Mouse (Mus musculus) MEL (cell line): Measurements from ENCODE around the gene Naa25.

Experiments
- CHD1 ChIP-seq: IDR thresholded peaks from 2 replicates; pipeline ENCODE4 v1.6.1; 2012; ENCODE audit warnings: low read depth, mild to moderate bottlenecking, inconsistent platforms, low read length, improper control_type of control experiment
- CTCF ChIP-seq, 3 experiments: IDR thresholded peaks in 2 of 3; conservative IDR thresholded peaks in 1 of 3; 2 replicates each; pipeline ENCODE4 v1.5.1; 2011 to 2012; ENCODE audit warnings: low read length in 3 of 3, low read depth in 2 of 3, mild to moderate bottlenecking in 2 of 3, improper control_type of control experiment in 1 of 3, inconsistent platforms in 1 of 3, mixed read lengths in 1 of 3, moderate library complexity in 1 of 3; ENCODE audit not compliant: control insufficient read depth in 1 of 3, insufficient read depth in 1 of 3, poor library complexity in 1 of 3, severe bottlenecking in 1 of 3
- ELF1 ChIP-seq: IDR thresholded peaks from 2 replicates; pipeline ENCODE4 v1.6.1; 2014; ENCODE audit warnings: low read depth, mild to moderate bottlenecking, inconsistent platforms, low read length, improper control_type of control experiment, moderate library complexity
- EP300 ChIP-seq, 2 experiments: IDR thresholded peaks; 2 replicates each; pipeline ENCODE4 v1.6.1; 2011; ENCODE audit warnings: improper control_type of control experiment in 2 of 2, low read length in 2 of 2, low read depth in 1 of 2, mild to moderate bottlenecking in 1 of 2
- ETS1 ChIP-seq: IDR thresholded peaks from 2 replicates; pipeline ENCODE4 v1.6.1; 2012; ENCODE audit warnings: low read depth, mild to moderate bottlenecking, inconsistent platforms, low read length, improper control_type of control experiment, moderate library complexity
- JUND ChIP-seq: IDR thresholded peaks from 2 replicates; pipeline ENCODE4 v1.6.1; 2011; ENCODE audit warnings: low read depth, mild to moderate bottlenecking, improper control_type of control experiment, low read length
- MYC ChIP-seq: IDR thresholded peaks from 2 replicates; pipeline ENCODE4 v1.6.1; 2011; ENCODE audit warnings: low read depth, mild to moderate bottlenecking, low read length, improper control_type of control experiment, moderate library complexity
- NRF1 ChIP-seq: IDR thresholded peaks from 2 replicates; pipeline ENCODE4 v1.6.1; 2014; ENCODE audit warnings: low read depth, mild to moderate bottlenecking, inconsistent platforms, low read length, improper control_type of control experiment, moderate library complexity; ENCODE audit not compliant: poor library complexity, insufficient read depth, severe bottlenecking
- POLR2A ChIP-seq, 2 experiments: IDR thresholded peaks; 2 replicates each; pipeline ENCODE4 v1.6.1; 2011 to 2012; ENCODE audit warnings: low read length in 2 of 2, mild to moderate bottlenecking in 2 of 2, control low read depth in 1 of 2, improper control_type of control experiment in 1 of 2, low read depth in 1 of 2, moderate library complexity in 1 of 2; ENCODE audit not compliant: control insufficient read depth in 1 of 2, insufficient read depth in 1 of 2, poor library complexity in 1 of 2
- SIN3A ChIP-seq: IDR thresholded peaks from 2 replicates; pipeline ENCODE4 v1.6.1; 2012; ENCODE audit warnings: low read length, improper control_type of control experiment, inconsistent platforms
- SMC3 ChIP-seq: IDR thresholded peaks from 2 replicates; pipeline ENCODE4 v1.6.1; 2011; ENCODE audit warnings: low read depth, low read length, improper control_type of control experiment
- ZKSCAN1 ChIP-seq: IDR thresholded peaks from 2 replicates; pipeline ENCODE4 v1.6.1; 2012; ENCODE audit warnings: low read depth, mild to moderate bottlenecking, inconsistent platforms, low read length, improper control_type of control experiment, moderate library complexity
- ZMIZ1 ChIP-seq: IDR thresholded peaks from 2 replicates; pipeline ENCODE4 v1.6.1; 2012; ENCODE audit warnings: low read depth, mild to moderate bottlenecking, inconsistent platforms, low read length, improper control_type of control experiment, moderate library complexity

DNA sequence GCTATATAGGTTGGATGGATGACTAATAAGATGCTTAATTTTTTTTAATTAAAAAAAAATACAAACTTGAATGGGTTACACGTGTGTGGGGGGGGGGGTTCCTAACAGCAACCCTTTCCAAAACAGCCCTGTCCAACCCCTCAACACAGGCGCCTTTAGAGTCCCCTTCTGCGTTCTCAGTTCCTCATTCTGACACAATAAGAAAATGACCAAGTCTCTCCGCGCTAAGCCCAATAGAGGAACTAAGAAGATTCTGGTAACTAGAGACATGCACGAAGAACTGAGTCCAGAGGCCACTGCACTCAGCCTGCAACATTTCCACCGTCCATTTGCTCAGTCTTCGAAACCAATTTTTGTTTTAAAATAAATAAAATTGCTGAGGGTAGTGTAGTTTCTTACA is 53.5 kb downstream of the Naa25 start:
- no peak for TF ChIP-seq POLR2A (IDR thresholded peaks at IDR 0.05; ENCODE audit: control insufficient read depth in 1 of 2, insufficient read depth in 1 of 2, low read depth in 1 of 2, low read length in 2 of 2, poor library complexity in 1 of 2)
- no peak for TF ChIP-seq CTCF (IDR thresholded peaks at IDR 0.05 in 2 of 3, conservative IDR thresholded peaks at IDR 0.05 in 1 of 3; ENCODE audit: control insufficient read depth in 1 of 3, insufficient read depth in 1 of 3, low read depth in 2 of 3, low read length in 3 of 3, poor library complexity in 1 of 3, severe bottlenecking in 1 of 3)
- 0 out of 2 replicates have a peak, but pooled peaks have one; percentile 55 for TF ChIP-seq MYC
- no peak for TF ChIP-seq NRF1
- TF ChIP-seq SMC3: no peak
- TF ChIP-seq ZKSCAN1: no peak
- no peak for TF ChIP-seq CHD1
- TF ChIP-seq ZMIZ1: no peak
- TF ChIP-seq ELF1: no peak
- peak in 1 of 2 experiments; percentile 27; a peak in 1 of 4 replicates for TF ChIP-seq EP300 (IDR thresholded peaks at IDR 0.05; ENCODE audit: low read depth in 1 of 2, low read length in 2 of 2)
- peak; percentile 52; the same call in 1 of the 2 replicates for TF ChIP-seq SIN3A
- no peak for TF ChIP-seq JUND
- TF ChIP-seq ETS1: no peak
